Mouse (Mus musculus): ENCODE results near the gene Adarb1.

Adarb1 gene

GRCm38 (mm10) chr10:77434457-77435151 is 16.5 kb upstream of the Adarb1 start:
- DNase-seq (ENCODE audit: low read depth), result no peak

GRCm38 (mm10) chr10:77434076-77434456 is 16.0 kb upstream of the Adarb1 start:
- no peak for DNase-seq (ENCODE audit: low read depth)

- no peak for DNase-seq (ENCODE audit: low read depth)
Observed at GRCm38 (mm10) chr10:77430771-77431170, 12.7 kb upstream of the Adarb1 start.

GRCm38 (mm10) chr10:77429921-77430320 is 11.9 kb upstream of the Adarb1 start:
- no peak for DNase-seq (ENCODE audit: low read depth)

GRCm38 (mm10) chr10:77427610-77428009 is 9.5 kb upstream of the Adarb1 start:
- no peak for DNase-seq (ENCODE audit: low read depth)

GRCm38 (mm10) chr10:77420190-77420589 is 2.1 kb upstream of the Adarb1 start:
- peak; percentile 6 for DNase-seq (ENCODE audit: low read depth)

GRCm38 (mm10) chr10:77417240-77418102 is 599 bp downstream of the Adarb1 start:
- DNase-seq (ENCODE audit: low read depth), result no peak

GRCm38 (mm10) chr10:77416666-77417239 is 1.3 kb downstream of the Adarb1 start:
- DNase-seq (ENCODE audit: low read depth), result no peak

- DNase-seq (ENCODE audit: low read depth), result no peak
Observed at GRCm38 (mm10) chr10:77415867-77416266, 2.2 kb downstream of the Adarb1 start.

- no peak for DNase-seq (ENCODE audit: low read depth)
Observed at GRCm38 (mm10) chr10:77413791-77414190, 4.3 kb downstream of the Adarb1 start.

GRCm38 (mm10) chr10:77409154-77409553 is 8.9 kb downstream of the Adarb1 start:
- no peak for DNase-seq (ENCODE audit: low read depth)

GRCm38 (mm10) chr10:77408241-77408640 is 9.8 kb downstream of the Adarb1 start:
- no peak for DNase-seq (ENCODE audit: low read depth)

GRCm38 (mm10) chr10:77406486-77406885 is 11.6 kb downstream of the Adarb1 start:
- peak; percentile 3 for DNase-seq (ENCODE audit: low read depth)

GRCm38 (mm10) chr10:77402463-77402862 is 15.6 kb downstream of the Adarb1 start:
- DNase-seq (ENCODE audit: low read depth), result no peak

- DNase-seq (ENCODE audit: low read depth), result no peak
Observed at GRCm38 (mm10) chr10:77401039-77401438, 17.0 kb downstream of the Adarb1 start.

GRCm38 (mm10) chr10:77399938-77400337 is 18.1 kb downstream of the Adarb1 start:
- no peak for DNase-seq (ENCODE audit: low read depth)

GRCm38 (mm10) chr10:77398082-77398481 is 20.0 kb downstream of the Adarb1 start:
- peak; percentile 11 for DNase-seq (ENCODE audit: low read depth)

GRCm38 (mm10) chr10:77397056-77397642 is 20.9 kb downstream of the Adarb1 start:
- DNase-seq (ENCODE audit: low read depth), result no peak

- no peak for DNase-seq (ENCODE audit: low read depth)
Observed at GRCm38 (mm10) chr10:77396015-77396414, 22.1 kb downstream of the Adarb1 start.

GRCm38 (mm10) chr10:77391072-77391471 is 27.0 kb downstream of the Adarb1 start:
- no peak for DNase-seq (ENCODE audit: low read depth)

GRCm38 (mm10) chr10:77387558-77387957 is 30.5 kb downstream of the Adarb1 start:
- no peak for DNase-seq (ENCODE audit: low read depth)

GRCm38 (mm10) chr10:77385731-77386130 is 32.3 kb downstream of the Adarb1 start:
- no peak for DNase-seq (ENCODE audit: low read depth)

GRCm38 (mm10) chr10:77383045-77383444 is 35.0 kb downstream of the Adarb1 start:
- DNase-seq (ENCODE audit: low read depth), result no peak

Data from 416B (cell line).